Mouse (Mus musculus) hindbrain, embryonic 16.5 days (tissue): ENCODE data around the gene Ltc4s. TPM values are rescaled to one million over a fixed set of nuclear protein-coding genes. Genes with fewer than 3 reads are reported as not detected.
A peak's percentile ranks its signal among the peaks of the same experiment; 100 is the strongest.

Source experiments
- ATAC-seq: fragments of 200-750 bp; cut with Nextera tagmentation; 2 replicates; pipeline ENCODE4 v1.8.0; 2017; ENCODE audit warnings: moderate TSS enrichment, moderate library complexity
- H3K27ac ChIP-seq: fragments of 300-500 bp; sonication (generic); 2 replicates; pipeline ENCODE4 v1.5.1; 2014; ENCODE audit warnings: low read depth, mild to moderate bottlenecking, control low read depth, low read length, moderate library complexity
- H3K27me3 ChIP-seq: fragments of 300-500 bp; sonication (generic); replicated peaks from 2 replicates; pipeline ENCODE4 v1.6.1; 2014; ENCODE audit warnings: low read length; ENCODE audit not compliant: control insufficient read depth, insufficient read depth
- H3K36me3 ChIP-seq: fragments of 300-500 bp; sonication (generic); 2 replicates; pipeline ENCODE4 v1.6.1; 2014; ENCODE audit warnings: mild to moderate bottlenecking, low read length, moderate library complexity, mixed read lengths; ENCODE audit not compliant: control insufficient read depth, insufficient read depth
- H3K4me1 ChIP-seq: fragments of 300-500 bp; sonication (generic); 2 replicates; pipeline ENCODE4 v1.6.1; 2014; ENCODE audit warnings: low read depth, low read length; ENCODE audit not compliant: control insufficient read depth, insufficient read depth
- H3K4me2 ChIP-seq: fragments of 300-500 bp; sonication (generic); 2 replicates; pipeline ENCODE4 v1.6.1; 2014; ENCODE audit warnings: mild to moderate bottlenecking, low read length, control low read depth, moderate library complexity
- H3K4me3 ChIP-seq: fragments of 300-500 bp; sonication (generic); 2 replicates; pipeline ENCODE4 v1.5.1; 2014; ENCODE audit warnings: mild to moderate bottlenecking, low read length, control low read depth, moderate library complexity
- H3K9ac ChIP-seq: fragments of 300-500 bp; sonication (generic); 2 replicates; pipeline ENCODE4 v1.6.1; 2014; ENCODE audit warnings: low read depth, mild to moderate bottlenecking, control low read depth, low read length, moderate library complexity
- H3K9me3 ChIP-seq: fragments of 300-500 bp; sonication (generic); 2 replicates; pipeline ENCODE4 v1.6.1; 2014; ENCODE audit warnings: mild to moderate bottlenecking, low read length, moderate library complexity; ENCODE audit not compliant: control insufficient read depth
- WGBS: fragments of 180-500 bp; shearing (Covaris S2); extraction: QIAGEN DNeasy Blood & Tissue Kit; methylation state at CpG from one replicate; pipeline ENCODE4 v1.1.7; 2014; 5-methylcytosine and 5-hydroxymethylcytosine counted together
- polyA plus RNA-seq: library from polyadenylated mRNA; unstranded; fragments of >200 nt; fragmentation: Nextera tagmentation; extraction: Ambion mirVana; gene quantifications from 2 replicates; pipeline ENCODE4 v1.2.1, GENCODE M21; 2015

Ltc4s gene
- polyA plus RNA-seq, 1 experiment from 2014 or later: 3.4 TPM

DNA sequence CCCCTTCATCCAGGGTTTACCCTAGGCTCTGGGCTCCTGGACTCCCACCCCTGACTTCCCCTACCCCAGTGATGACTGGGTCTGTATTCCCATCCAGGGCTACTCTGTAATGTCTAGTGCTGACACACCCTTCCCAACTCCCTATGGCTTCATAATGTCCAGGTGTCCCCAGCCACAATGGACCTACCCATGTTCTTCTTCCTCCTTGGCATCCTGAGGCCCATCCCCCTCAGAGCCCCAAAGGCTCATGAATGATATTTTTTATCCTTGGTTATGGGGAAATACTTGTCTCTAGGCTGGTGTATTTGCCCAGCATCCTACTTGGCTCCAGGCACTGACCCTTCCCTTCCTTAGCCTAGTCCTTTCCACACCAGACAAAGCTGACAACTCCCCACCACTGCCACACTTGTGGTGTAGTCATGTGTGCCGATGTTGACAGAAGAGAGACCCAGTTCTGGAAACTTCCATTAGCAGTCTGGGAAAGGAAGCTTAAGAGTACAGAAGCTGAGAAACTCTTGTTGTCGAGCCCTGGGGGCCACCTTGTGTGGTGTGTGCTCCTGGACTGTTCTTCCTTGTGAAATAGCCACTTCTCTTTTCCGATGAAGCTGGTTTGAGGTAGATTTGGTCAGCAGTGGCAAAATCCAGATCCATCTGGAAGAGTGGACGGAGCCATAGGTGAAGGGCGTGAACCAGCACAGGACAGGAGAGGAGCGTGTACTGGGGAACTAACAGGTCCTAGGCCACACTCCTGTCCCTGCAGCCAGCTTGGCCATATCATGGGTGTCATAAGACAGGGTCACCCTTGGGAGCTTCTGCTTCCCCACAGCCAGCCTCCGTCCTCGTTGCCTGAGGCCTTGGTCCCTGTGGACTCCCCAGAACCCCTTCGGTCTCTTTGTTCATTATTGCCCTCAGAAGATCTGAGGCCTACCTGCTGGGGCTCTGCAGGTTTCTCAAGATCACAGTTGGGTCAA lies 690 bp upstream of the Ltc4s start:
- Histone ChIP-seq H3K4me1 (peaks cover 13% of the 10 kb centered on the region), H3K9me3 (no peaks in the 10 kb centered on the region), H3K4me2 (no peak overlapping the region), H3K36me3 (peaks cover 8% of the 10 kb centered on the region), H3K27me3 (0 out of 2 replicates have a peak, but pooled peaks cover 3% of the 10 kb centered on the region), H3K9ac (no peak overlapping the region), H3K4me3 (no peak overlapping the region), H3K27ac (no peak overlapping the region)
- 91% methylated on average over 9 of the region's 9 CpGs for WGBS
- ATAC-seq: no peak

DNA sequence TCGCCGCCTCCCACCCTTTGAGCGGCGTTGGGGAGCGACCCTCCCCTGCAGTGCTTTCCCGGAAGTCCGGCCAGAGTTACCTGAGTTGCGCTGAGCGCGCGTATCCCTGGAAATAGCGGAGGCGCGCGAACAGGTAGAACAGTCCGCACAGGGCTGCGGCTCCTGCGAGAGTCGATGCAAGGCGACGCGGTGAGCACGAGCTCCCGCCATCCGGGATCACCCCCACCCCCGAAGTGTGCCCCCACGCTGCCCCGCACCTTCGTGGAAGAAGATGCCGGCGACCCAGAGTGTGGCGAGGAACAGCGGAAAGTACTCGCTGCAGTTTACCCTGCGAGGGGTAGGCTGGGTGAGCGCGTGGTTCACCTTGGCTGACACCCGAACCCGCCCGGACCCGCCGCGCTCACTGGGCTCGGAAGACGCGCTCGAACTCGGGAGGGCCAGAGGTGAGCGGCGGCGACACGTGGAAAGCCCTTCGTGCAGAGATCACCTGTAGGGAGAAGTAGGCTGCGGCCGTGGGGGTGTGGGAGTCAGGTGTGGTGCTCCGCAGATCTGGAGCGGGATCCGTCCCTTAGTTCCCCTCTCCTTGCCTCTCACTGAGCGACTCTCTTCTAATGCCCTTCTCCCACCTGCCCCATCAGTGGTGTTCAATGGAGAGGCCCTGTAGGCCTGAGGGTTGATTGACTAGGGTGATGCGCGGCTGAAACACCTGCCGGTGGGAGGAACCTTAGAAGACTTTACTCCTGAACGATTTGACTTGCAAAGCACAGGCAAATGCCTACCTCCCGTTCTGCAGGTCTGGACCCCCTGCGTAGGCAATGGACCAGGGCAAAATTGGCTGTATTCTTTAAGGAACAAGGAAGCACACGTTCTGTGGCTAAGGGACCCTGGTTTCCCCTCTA lies 1.2 kb downstream of the Ltc4s start:
- H3K4me1 ChIP-seq: peaks cover 13% of the 10 kb centered on the region
- peaks cover 27% of the 10 kb centered on the region for H3K36me3 ChIP-seq
- peak overlapping the region; percentile 67 for H3K9ac ChIP-seq
- H3K4me2 ChIP-seq: peak overlapping the region; percentile 85
- 0 out of 2 replicates have a peak, but pooled peaks cover 4% of the 10 kb centered on the region for H3K27me3 ChIP-seq
- 3% methylated on average over 51 of the region's 66 CpGs for WGBS
- ATAC-seq: peak; percentile 38; the same call in 1 of the 2 replicates
- H3K27ac ChIP-seq: no peak overlapping the region
- peak overlapping the region; percentile 51 for H3K4me3 ChIP-seq
- H3K9me3 ChIP-seq: no peaks in the 10 kb centered on the region

- Histone ChIP-seq H3K27ac (no peak overlapping the region), H3K27me3 (0 out of 2 replicates have a peak, but pooled peaks cover 4% of the 10 kb centered on the region)
Observed at GRCm38 (mm10) chr11:50236540-50236936, 1.9 kb downstream of the Ltc4s start.

GRCm38 (mm10) chr11:50234606-50235005 lies 3.8 kb downstream of the Ltc4s start:
- Histone ChIP-seq H3K4me3 (no peak overlapping the region), H3K9me3 (no peaks in the 10 kb centered on the region), H3K4me2 (no peak overlapping the region), H3K4me1 (peaks cover 18% of the 10 kb centered on the region), H3K27me3 (0 out of 2 replicates have a peak, but pooled peaks cover 4% of the 10 kb centered on the region), H3K27ac (no peak overlapping the region), H3K36me3 (peaks cover 31% of the 10 kb centered on the region), H3K9ac (no peak overlapping the region)
- WGBS: 95% methylated on average over 24 of the region's 25 CpGs
- no peak for ATAC-seq

More at GRCm38 (mm10) chr11:50236540-50236936, 1.9 kb downstream of the Ltc4s start:
- no peaks in the 10 kb centered on the region for H3K9me3 ChIP-seq
- ATAC-seq: peak; percentile 87
- WGBS: under 1% methylated on average over 17 of the region's 27 CpGs
- peak overlapping the region; percentile 85 for H3K4me2 ChIP-seq
- peak overlapping the region; percentile 67 for H3K9ac ChIP-seq
- peak overlapping the region; percentile 51 for H3K4me3 ChIP-seq
- peaks cover 28% of the 10 kb centered on the region for H3K36me3 ChIP-seq
- peaks cover 13% of the 10 kb centered on the region for H3K4me1 ChIP-seq

- H3K4me3 ChIP-seq: no peak overlapping the region
- H3K4me2 ChIP-seq: no peak overlapping the region
- H3K27me3 ChIP-seq: 0 out of 2 replicates have a peak, but pooled peaks cover 4% of the 10 kb centered on the region
- 84% methylated on average over 11 of the region's 11 CpGs for WGBS
- H3K9ac ChIP-seq: no peak overlapping the region
- H3K4me1 ChIP-seq: peaks cover 24% of the 10 kb centered on the region
- H3K27ac ChIP-seq: no peak overlapping the region
- H3K9me3 ChIP-seq: no peaks in the 10 kb centered on the region
- H3K36me3 ChIP-seq: peaks cover 31% of the 10 kb centered on the region
- ATAC-seq: no peak
Observed at GRCm38 (mm10) chr11:50233993-50234392, 4.4 kb downstream of the Ltc4s start.

DNA sequence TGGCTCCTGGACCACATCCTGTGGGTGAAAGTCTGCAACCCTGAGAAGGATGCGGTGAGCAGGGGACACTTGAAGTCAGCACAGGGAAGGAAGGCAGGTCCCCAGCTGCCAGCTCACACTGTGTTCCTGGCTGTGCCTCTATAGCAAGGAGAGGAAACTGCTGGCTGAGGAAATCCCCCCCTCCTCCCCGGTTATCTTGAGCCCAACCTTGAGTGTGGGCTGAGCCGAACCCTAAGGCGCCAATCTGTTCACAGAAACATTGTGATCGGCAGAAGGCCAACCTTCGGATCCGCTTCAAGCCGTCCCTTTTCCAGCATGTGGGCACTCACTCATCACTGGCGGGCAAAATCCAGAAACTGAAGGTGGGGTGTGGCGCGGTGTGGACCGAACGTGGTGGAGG lies 5.4 kb downstream of the Ltc4s start:
- WGBS: 96% methylated on average over 13 of the region's 13 CpGs
- Histone ChIP-seq H3K4me1 (peaks cover 32% of the 10 kb centered on the region), H3K4me2 (no peak overlapping the region), H3K9ac (no peak overlapping the region), H3K36me3 (peaks cover 31% of the 10 kb centered on the region), H3K27ac (no peak overlapping the region), H3K27me3 (0 out of 2 replicates have a peak, but pooled peaks cover 4% of the 10 kb centered on the region), H3K9me3 (no peaks in the 10 kb centered on the region), H3K4me3 (no peak overlapping the region)
- no peak for ATAC-seq

DNA sequence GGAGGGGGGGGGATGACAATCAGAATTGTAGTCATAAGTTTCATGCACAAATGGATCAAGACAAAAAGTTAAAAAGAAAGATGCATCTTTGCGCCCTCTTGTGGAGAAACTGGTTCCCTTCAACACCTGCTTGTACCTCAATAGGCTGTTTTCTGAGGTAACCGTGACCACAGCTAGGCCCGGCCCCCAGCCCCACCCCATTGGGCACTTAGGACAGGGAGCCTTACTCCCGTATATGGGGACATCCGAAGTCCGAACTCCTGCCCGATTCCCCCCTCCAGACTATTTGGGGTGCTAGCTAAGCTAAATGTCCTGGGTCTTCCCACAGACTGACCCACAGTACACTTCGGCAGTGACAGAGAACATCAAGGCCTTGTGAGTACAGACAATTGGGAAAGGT lies 7.0 kb downstream of the Ltc4s start:
- H3K4me2 ChIP-seq: no peak overlapping the region
- H3K27me3 ChIP-seq: 0 out of 2 replicates have a peak, but pooled peaks cover 4% of the 10 kb centered on the region
- H3K27ac ChIP-seq: no peak overlapping the region
- 18% methylated on average over 8 of the region's 8 CpGs for WGBS
- peaks cover 42% of the 10 kb centered on the region for H3K4me1 ChIP-seq
- H3K9ac ChIP-seq: no peak overlapping the region
- ATAC-seq: no peak
- H3K36me3 ChIP-seq: peaks cover 31% of the 10 kb centered on the region
- no peaks in the 10 kb centered on the region for H3K9me3 ChIP-seq
- H3K4me3 ChIP-seq: no peak overlapping the region

- H3K36me3 ChIP-seq: peaks cover 31% of the 10 kb centered on the region
- peak overlapping the region; percentile 47 for H3K4me2 ChIP-seq
- H3K27ac ChIP-seq: no peak overlapping the region
- H3K4me3 ChIP-seq: 0 out of 2 replicates have a peak overlapping the region, but pooled peaks have one; percentile 10
- H3K4me1 ChIP-seq: peaks cover 40% of the 10 kb centered on the region
- peak; percentile 10; the same call in 1 of the 2 replicates for ATAC-seq
- peak overlapping the region; percentile 12 for H3K9ac ChIP-seq
- H3K9me3 ChIP-seq: no peaks in the 10 kb centered on the region
- 27% methylated on average over 45 of the region's 45 CpGs for WGBS
- H3K27me3 ChIP-seq: 0 out of 2 replicates have a peak, but pooled peaks cover 4% of the 10 kb centered on the region
Observed at GRCm38 (mm10) chr11:50230481-50231304, 7.7 kb downstream of the Ltc4s start.
